Mouse (Mus musculus) limb, embryonic 12.5 days (tissue): Measurements from ENCODE around the gene Cbfa2t2. TPM values are rescaled to one million over a fixed set of nuclear protein-coding genes. Genes with fewer than 3 reads are reported as not detected.

Source experiments
- ATAC-seq: fragments of 200-750 bp; cut with Nextera tagmentation; 2 replicates; pipeline ENCODE4 v1.8.0; 2017; ENCODE audit warnings: low read depth, moderate TSS enrichment; ENCODE audit not compliant: insufficient number of reproducible peaks, insufficient read depth, low FRiP score, low TSS enrichment
- H3K27ac ChIP-seq: fragments of 300-500 bp; sonication (generic); 2 replicates; pipeline ENCODE4 v1.5.1; 2016; ENCODE audit warnings: mild to moderate bottlenecking, moderate library complexity
- H3K27me3 ChIP-seq: fragments of 300-500 bp; sonication (generic); 2 replicates; pipeline ENCODE4 v1.6.1; 2016; ENCODE audit warnings: mild to moderate bottlenecking, moderate library complexity
- H3K36me3 ChIP-seq: fragments of 300-500 bp; sonication (generic); 2 replicates; pipeline ENCODE4 v1.6.1; 2016; ENCODE audit warnings: mild to moderate bottlenecking, moderate library complexity
- H3K4me1 ChIP-seq: fragments of 300-500 bp; sonication (generic); replicated peaks from 2 replicates; pipeline ENCODE4 v1.6.1; 2016
- H3K4me2 ChIP-seq: fragments of 300-500 bp; sonication (generic); 2 replicates; pipeline ENCODE4 v1.6.1; 2016; ENCODE audit warnings: mild to moderate bottlenecking, moderate library complexity
- H3K4me3 ChIP-seq: fragments of 300-500 bp; sonication (generic); replicated peaks from 2 replicates; pipeline ENCODE4 v1.5.1; 2016; ENCODE audit warnings: mild to moderate bottlenecking
- H3K9ac ChIP-seq: fragments of 300-500 bp; sonication (generic); replicated peaks from 2 replicates; pipeline ENCODE4 v1.6.1; 2016; ENCODE audit warnings: mild to moderate bottlenecking, moderate library complexity
- H3K9me3 ChIP-seq: fragments of 300-500 bp; sonication (generic); 2 replicates; pipeline ENCODE4 v1.6.1; 2016; ENCODE audit warnings: mild to moderate bottlenecking, moderate library complexity
- WGBS: fragments of 180-500 bp; shearing (Covaris S2); methylation state at CpG from one replicate; pipeline ENCODE4 v1.1.7; 2016; 5-methylcytosine and 5-hydroxymethylcytosine counted together
- polyA plus RNA-seq: library from polyadenylated mRNA; unstranded; fragments of >200 nt; fragmentation: Nextera tagmentation; extraction: Ambion mirVana; gene quantifications from 2 replicates; pipeline ENCODE4 v1.2.1, GENCODE M21; 2016

The Cbfa2t2 gene
- polyA plus RNA-seq, 1 experiment from 2014 or later = 57.8 TPM

DNA sequence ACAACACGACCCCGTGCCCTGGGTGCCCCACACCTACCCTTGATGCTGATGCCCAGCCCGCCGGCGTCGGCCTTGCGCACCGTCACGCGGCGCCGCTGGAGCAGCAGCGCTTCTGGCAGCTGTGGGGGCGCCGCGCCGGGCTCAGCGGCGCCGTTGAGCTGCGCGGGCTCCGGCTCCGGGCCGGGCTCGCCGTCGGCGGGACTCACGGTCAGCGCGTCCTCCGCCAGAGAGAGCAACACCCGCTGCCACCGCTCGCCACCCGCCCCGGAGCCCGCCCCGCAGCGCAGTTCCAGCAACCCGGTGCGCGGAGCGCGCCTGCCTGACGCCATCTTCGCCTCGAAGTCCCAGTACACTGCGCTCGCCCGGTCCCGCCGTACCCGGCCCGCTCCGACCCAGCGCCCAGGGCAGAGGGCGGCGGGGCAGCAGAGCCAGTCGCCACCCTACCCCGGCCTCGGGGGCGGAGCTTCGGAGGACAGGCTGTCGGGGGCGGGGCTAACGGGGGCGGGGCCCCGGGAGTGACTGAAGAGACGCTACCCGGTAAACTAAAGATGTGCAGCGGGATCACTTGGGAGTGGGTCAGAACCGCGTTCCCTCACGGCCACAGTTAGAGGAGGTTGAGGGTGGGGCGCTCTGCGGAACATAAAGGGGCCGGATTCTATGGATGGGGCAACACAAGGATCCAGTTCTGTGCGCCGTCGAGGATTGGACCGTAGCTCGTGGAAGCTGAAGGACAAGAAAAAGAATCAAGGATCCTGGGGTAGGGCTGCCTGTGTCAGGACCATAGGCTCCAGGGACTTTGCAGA, 28.4 kb upstream of the Cbfa2t2 start, which contains the start of gene Snta1:
Gene Snta1, minus strand, starts transcription at position 457 of the 803 bp plus-strand sequence.
- WGBS = 2% methylated on average over 84 of the region's 84 CpGs
- peaks cover 31% of the 10 kb centered on the region for H3K27me3 ChIP-seq
- 0 out of 2 replicates have a peak within 1 kb of the TSS, but pooled peaks have one; percentile 36 for H3K27ac ChIP-seq
- H3K4me3 ChIP-seq = peak within 1 kb of the TSS; percentile 74
- peak; percentile 80 for ATAC-seq
- H3K9me3 ChIP-seq = no peaks in the 10 kb centered on the region
- H3K9ac ChIP-seq = peak within 1 kb of the TSS; percentile 76
- H3K4me2 ChIP-seq = peak within 1 kb of the TSS; percentile 88
- H3K36me3 ChIP-seq = no peaks in the 10 kb centered on the region
- H3K4me1 ChIP-seq = peaks cover 22% of the 10 kb centered on the region

DNA sequence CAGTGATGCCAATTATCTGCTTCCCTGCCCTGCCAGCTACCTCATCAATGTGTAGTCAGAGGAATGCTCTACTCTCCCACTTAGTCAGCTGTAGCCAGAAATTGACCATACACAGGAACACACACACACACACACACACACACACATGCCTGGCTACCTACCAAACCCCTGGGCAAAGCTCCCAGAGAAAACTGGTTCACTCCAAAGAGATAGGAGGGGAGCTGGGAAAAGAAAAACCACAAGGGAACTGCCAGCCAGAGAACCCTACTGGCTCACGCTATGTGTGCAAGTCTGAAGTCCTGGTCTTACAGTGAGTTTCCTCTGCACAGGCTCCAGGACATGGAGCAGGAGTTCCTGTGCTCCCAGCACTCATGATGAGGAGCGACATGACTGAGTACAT, 25.9 kb upstream of the Cbfa2t2 start:
- Histone ChIP-seq H3K4me2 (no peak overlapping the region), H3K4me1 (peaks cover 12% of the 10 kb centered on the region), H3K4me3 (no peak overlapping the region), H3K36me3 (no peaks in the 10 kb centered on the region), H3K27ac (no peak overlapping the region), H3K27me3 (peaks cover 31% of the 10 kb centered on the region), H3K9me3 (no peaks in the 10 kb centered on the region), H3K9ac (no peak overlapping the region)
- ATAC-seq = no peak
- 64% methylated on average over 2 of the region's 2 CpGs for WGBS

DNA sequence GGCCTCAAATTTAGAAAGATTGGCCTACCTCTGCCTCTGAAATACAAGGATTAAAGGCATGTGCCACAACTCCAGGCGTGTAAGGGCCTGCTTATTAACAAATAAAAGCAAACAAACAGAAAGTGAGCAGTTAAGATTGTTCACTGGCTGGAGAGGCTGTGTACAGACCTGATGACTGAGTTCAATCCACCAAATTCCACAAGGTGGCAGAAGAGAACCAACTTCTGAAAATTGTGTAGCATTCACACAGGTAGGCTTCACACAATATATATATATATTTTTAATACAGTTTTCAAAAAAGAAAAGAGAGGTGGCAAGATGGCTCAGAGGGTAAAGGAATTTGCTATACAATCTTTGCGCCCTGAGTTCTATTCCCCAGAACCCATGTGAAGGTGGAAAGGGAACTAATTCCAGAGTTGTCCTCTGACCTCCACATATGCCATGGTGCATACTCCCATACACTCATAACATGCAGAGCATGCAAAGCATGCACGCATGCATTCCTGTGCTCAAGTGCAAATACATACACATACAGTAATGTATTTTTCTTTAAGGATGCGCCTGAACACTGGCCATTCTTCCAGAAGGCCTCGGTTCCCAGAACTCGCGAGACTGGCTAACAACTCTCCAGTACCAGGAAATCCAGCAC, 24.1 kb upstream of the Cbfa2t2 start:
- 67% methylated on average over 7 of the region's 7 CpGs for WGBS
- Histone ChIP-seq H3K9ac (no peak overlapping the region), H3K36me3 (no peaks in the 10 kb centered on the region), H3K27ac (no peak overlapping the region), H3K27me3 (peaks cover 25% of the 10 kb centered on the region), H3K9me3 (no peaks in the 10 kb centered on the region), H3K4me2 (no peak overlapping the region), H3K4me3 (no peak overlapping the region), H3K4me1 (0 out of 2 replicates have a peak, but pooled peaks cover 2% of the 10 kb centered on the region)
- no peak for ATAC-seq

DNA sequence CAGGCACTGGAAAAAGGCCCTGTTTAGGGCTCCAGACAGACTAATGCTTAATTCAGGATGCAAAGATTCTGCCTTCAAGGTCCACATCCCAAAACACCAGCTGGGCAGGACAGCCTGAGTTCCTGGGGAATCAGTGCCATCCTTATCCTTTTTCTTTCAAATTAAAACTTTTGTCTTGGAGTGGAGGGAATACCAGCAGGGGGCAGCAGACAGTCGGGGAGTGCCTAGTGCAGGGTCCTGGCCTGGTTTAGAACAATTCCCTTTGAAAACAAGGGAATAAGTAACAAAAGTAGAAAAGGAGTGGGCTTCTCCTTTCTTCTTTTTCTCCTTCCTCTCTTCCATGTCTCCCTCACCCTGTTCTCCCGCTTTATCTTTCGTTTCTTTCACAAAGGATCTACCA, 19.2 kb upstream of the Cbfa2t2 start:
- no peak overlapping the region for H3K27ac ChIP-seq
- peaks cover 10% of the 10 kb centered on the region for H3K4me1 ChIP-seq
- no peak overlapping the region for H3K4me3 ChIP-seq
- H3K9ac ChIP-seq = no peak overlapping the region
- peak; percentile 29; the same call in 1 of the 2 replicates for ATAC-seq
- no peaks in the 10 kb centered on the region for H3K9me3 ChIP-seq
- 14% methylated on average over 3 of the region's 3 CpGs for WGBS
- no peak overlapping the region for H3K4me2 ChIP-seq
- no peaks in the 10 kb centered on the region for H3K36me3 ChIP-seq
- no peaks in the 10 kb centered on the region for H3K27me3 ChIP-seq

DNA sequence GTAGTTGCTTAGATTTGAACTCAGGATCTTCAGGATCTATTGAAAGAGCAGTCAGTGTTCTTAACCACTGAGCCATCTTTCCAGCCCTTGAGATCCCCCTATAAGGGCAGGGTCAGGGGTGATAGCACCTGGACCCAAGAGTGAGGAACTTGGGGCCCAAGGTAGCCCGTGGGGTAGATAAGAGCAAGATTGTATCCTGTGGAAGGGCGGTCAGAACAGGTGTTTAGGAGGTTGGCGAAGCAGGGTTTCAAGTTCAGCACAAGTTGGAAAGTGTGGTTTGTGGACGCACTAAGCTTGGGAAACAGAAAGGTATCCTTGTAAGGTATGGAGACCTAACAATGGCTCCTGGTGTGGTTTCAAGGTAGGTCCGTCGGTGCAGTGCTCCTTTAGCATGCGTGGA, 18.3 kb upstream of the Cbfa2t2 start:
- no peaks in the 10 kb centered on the region for H3K27me3 ChIP-seq
- H3K27ac ChIP-seq = no peak overlapping the region
- H3K4me2 ChIP-seq = no peak overlapping the region
- no peaks in the 10 kb centered on the region for H3K36me3 ChIP-seq
- H3K9ac ChIP-seq = no peak overlapping the region
- no peaks in the 10 kb centered on the region for H3K9me3 ChIP-seq
- H3K4me1 ChIP-seq = peaks cover 10% of the 10 kb centered on the region
- ATAC-seq = no peak
- 90% methylated on average over 7 of the region's 7 CpGs for WGBS
- H3K4me3 ChIP-seq = no peak overlapping the region

DNA sequence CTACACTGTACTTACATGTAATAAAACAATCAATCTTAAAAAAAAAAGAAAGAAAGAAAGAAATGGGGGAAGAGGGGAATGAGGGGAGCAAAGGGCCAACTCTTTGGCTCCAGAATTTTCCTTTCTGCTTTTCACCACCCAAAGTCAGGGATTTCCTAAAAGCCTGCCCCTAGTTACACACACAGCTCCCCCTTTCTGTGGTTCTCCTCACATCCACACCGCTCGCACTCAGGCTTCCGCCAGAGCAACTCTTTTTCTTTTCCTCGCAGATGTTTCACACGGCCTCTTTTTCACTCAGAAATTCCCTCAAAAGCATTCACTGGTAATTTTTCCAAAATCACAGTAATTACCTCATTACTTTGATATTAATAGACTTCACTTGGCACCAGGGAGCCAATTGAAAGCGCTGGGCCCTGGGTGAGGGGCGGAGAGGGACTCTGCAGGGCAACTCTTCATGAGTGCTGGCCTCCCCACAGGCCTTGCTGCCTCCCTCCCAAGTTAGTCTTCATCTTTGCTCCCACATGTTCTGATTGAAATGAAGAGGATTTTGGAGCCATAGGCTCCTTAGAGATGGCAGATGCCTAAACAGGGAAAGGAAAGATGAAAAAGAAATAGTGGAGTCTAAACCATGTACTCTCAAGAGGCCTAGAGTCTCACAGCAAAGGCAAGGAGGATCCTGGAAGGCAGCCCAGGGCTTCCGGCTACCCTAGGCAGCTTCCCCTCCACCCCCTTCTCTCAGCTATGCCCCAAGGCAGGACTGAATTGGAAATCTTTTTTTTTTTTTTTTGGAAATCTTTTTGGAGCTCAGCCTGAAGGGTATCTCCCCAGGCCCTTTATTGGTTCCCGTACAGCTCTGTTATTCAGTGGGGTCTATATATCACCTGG, 16.4 kb upstream of the Cbfa2t2 start:
- Histone ChIP-seq H3K9ac (no peak overlapping the region), H3K4me2 (no peak overlapping the region), H3K36me3 (no peaks in the 10 kb centered on the region), H3K27ac (no peak overlapping the region), H3K9me3 (no peaks in the 10 kb centered on the region), H3K4me3 (no peak overlapping the region), H3K4me1 (peaks cover 10% of the 10 kb centered on the region), H3K27me3 (no peaks in the 10 kb centered on the region)
- no peak for ATAC-seq
- 85% methylated on average over 9 of the region's 9 CpGs for WGBS

DNA sequence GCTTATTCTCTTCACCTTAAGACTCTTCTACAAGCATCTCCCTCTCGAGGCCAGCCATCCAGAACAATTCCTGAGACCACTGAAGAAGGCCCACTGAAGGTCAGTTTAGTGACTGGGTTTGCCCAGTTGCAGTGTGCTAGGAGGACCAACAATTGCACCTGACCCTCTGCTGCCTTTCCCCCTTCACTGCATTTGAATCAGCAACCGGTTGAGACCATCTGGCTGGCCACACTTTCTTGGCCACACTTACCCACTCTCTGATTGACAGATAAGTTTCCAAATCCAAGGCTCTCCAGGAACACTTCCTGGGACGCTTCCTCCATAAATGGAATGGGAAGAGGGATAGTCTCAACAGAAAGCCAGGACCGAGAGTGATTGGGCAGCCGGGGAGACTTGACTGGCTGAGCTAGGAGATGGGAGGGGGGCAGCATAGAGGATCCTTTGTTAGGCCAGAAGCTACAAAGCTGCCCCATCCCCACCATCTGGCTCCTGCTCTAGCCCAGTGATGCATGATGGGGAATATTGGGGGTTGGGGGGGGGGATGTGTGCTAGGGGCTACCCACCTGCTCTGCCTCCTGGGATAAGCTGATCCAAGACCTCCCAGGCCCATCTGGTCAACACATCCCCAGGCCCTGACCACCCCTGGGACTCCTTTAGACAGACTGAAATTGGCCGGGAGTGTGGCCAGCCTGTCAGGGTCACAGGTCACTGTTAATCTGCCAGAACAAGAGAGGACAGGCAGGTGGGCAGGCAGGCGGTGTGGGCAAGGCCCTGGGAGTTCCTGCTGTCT, 15.1 kb upstream of the Cbfa2t2 start:
- Histone ChIP-seq H3K9me3 (peaks cover 4% of the 10 kb centered on the region; the same call in 1 of the 2 replicates), H3K27me3 (no peaks in the 10 kb centered on the region), H3K4me3 (no peak overlapping the region), H3K4me1 (peaks cover 13% of the 10 kb centered on the region), H3K36me3 (no peaks in the 10 kb centered on the region), H3K27ac (no peak overlapping the region), H3K4me2 (no peak overlapping the region), H3K9ac (no peak overlapping the region)
- ATAC-seq = no peak; the same call in 1 of the 2 replicates
- WGBS = 38% methylated on average over 7 of the region's 7 CpGs

DNA sequence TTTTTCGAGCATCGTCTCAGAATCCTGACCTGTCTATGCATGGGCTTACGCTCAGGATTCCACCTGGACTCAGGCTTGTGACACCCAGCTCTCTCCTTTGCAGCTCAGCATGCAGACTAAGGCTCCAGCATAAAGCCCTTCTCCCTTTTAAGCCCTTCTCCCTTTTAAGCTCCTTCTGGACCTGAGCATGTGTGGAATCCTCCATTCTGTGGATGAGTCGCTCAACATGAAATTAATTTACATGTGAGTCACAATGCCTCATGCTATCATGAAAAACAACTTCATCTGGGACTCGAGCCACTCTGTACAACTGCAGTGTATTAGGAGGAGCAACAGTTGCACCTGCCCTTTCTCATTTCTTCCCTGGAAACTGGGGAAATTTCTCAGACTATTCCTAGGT, 14.1 kb upstream of the Cbfa2t2 start:
- no peak overlapping the region for H3K27ac ChIP-seq
- H3K4me3 ChIP-seq = no peak overlapping the region
- H3K4me1 ChIP-seq = peaks cover 21% of the 10 kb centered on the region
- H3K36me3 ChIP-seq = no peaks in the 10 kb centered on the region
- no peak for ATAC-seq
- H3K27me3 ChIP-seq = peaks cover 5% of the 10 kb centered on the region
- H3K4me2 ChIP-seq = no peak overlapping the region
- 71% methylated on average over 5 of the region's 5 CpGs for WGBS
- peaks cover 4% of the 10 kb centered on the region; the same call in 1 of the 2 replicates for H3K9me3 ChIP-seq
- no peak overlapping the region for H3K9ac ChIP-seq

DNA sequence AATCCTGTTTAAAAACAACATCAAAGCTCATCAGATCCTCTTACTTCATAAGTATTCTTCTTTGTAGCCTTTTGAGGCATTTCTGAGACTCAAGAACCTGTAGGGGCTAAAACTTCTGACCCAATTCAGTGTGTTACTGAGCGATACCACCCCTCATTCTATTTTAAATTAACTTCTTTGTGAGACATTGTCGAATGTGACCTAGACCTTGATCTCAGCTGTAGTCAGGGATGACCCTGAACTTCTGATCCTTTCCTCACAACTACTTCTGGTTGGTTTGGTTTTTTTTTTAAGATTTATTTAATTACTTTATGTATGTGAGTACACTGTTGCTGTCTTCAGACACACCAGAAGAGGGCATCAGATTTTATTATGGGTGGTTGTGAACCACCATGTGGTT, 12.7 kb upstream of the Cbfa2t2 start:
- peaks cover 10% of the 10 kb centered on the region for H3K27me3 ChIP-seq
- H3K4me1 ChIP-seq = peaks cover 34% of the 10 kb centered on the region
- no peak overlapping the region for H3K9ac ChIP-seq
- no peak overlapping the region for H3K27ac ChIP-seq
- WGBS = 94% methylated on average over 2 of the region's 2 CpGs
- H3K9me3 ChIP-seq = peaks cover 4% of the 10 kb centered on the region; the same call in 1 of the 2 replicates
- H3K4me3 ChIP-seq = no peak overlapping the region
- no peak overlapping the region for H3K4me2 ChIP-seq
- H3K36me3 ChIP-seq = no peaks in the 10 kb centered on the region
- ATAC-seq = no peak

DNA sequence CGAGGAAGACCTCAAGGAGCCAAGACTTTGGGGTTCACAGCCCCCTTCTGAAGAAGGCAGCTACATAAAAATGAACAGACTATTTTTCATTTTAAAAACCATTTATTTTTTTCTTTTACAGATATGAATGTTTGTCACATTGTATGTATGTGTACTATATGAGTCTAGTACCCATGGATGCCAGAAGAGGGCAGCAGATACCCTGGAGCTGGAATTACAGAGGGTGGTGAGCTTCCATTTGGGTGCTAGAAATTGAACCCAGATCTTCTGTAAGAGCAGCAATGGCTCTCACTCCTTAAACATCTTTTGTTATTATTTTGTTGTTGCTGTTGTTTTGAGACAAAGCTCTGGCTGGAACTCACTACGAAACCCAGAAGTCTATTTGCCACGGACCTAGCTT, 10.8 kb upstream of the Cbfa2t2 start:
- H3K4me3 ChIP-seq = no peak overlapping the region
- no peaks in the 10 kb centered on the region for H3K36me3 ChIP-seq
- peaks cover 34% of the 10 kb centered on the region for H3K4me1 ChIP-seq
- H3K27ac ChIP-seq = no peak overlapping the region
- peaks cover 4% of the 10 kb centered on the region; the same call in 1 of the 2 replicates for H3K9me3 ChIP-seq
- no peak overlapping the region for H3K4me2 ChIP-seq
- no peak overlapping the region for H3K9ac ChIP-seq
- H3K27me3 ChIP-seq = peaks cover 13% of the 10 kb centered on the region
- WGBS = 84% methylated on average over 3 of the region's 3 CpGs
- ATAC-seq = no peak
